Mouse (Mus musculus) cerebellum, adult 2 months (tissue): Measurements from ENCODE around the gene Wdr20.

Experiments
- CTCF ChIP-seq: fragments of 200-500 bp; IDR thresholded peaks from 2 replicates; pipeline ENCODE4 v1.5.1; 2011; ENCODE audit warnings: low read depth, mild to moderate bottlenecking, control low read depth, low read length, moderate library complexity, borderline replicate concordance; ENCODE audit not compliant: insufficient read depth
- POLR2A ChIP-seq: fragments of 200-500 bp; IDR thresholded peaks from 2 replicates; pipeline ENCODE4 v1.6.1; 2011; ENCODE audit warnings: low read length, control low read depth, borderline replicate concordance; ENCODE audit not compliant: insufficient read depth

DNA sequence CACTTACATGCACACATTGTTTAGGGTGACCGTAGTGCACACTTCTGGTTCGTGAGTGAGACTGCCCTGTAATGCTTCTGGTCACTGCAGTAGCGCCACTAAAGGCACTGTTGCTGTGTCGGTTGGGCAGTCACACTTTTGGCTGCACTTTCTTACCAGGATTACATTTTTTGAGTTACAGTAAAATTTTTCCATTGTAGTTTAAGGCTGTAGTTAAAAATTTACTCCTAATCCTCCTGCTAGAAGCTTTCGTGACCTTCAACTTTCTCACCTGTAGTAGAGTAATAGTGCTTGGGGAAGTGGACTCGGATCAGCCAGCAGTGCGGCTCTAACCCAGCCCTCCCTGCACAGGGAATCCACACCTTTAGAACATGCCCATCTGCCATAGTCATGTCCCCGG lies 53.3 kb downstream of the Wdr20 start:
- TF ChIP-seq CTCF (no peak), POLR2A (no peak)
